Mouse (Mus musculus) adrenal gland, adult (tissue): ENCODE measurements at regions not wholly inside any gene's neighbourhood (a gene's known extent, or its start where the extent isn't known, plus 50 kb on each side); places are given as distances from the start of the nearest gene placed in this dataset.

Experiments used
- DNase-seq, 2 experiments: peaks; one replicate each; pipeline ENCODE4 v3.0.0; 2022 to 2023; ENCODE audit warnings: low spot score in 1 of 2; ENCODE audit not compliant: inconsistent age in 2 of 2

DNA sequence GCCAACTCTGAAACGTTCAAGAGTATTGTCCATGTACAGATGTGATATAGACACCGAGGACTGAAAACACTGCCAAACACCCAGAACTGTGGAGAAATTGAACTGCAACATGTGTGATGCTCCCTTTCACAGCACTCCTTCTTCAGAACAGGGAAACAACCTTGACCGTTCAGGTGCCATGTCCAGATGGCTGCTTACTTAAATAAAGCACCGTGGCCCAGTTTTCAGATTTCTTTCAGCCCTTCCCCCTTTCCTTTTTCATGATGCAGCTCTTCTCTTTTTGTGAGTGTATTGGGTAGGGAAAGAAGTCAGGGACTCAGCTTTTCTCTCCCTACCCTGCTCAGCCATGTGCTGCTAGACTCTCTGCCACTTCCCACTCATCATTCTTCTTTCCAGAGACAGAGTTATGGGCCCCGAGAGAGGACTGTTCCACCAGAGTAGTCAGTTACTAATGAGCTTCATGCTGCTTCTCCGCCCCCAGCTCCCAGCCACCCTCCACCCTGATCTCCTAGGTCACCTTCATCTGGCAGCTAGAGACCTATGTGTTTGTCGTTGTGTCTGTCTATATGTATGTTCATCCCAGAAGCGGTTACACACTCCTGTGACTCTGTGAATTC is 74.3 kb upstream of the Astn2 start:
- no peak for DNase-seq
